Mouse (Mus musculus) embryonic facial prominence, embryonic 11.5 days (tissue): ENCODE results near the gene Auts2. TPM values are rescaled to one million over a fixed set of nuclear protein-coding genes. Genes with fewer than 3 reads are reported as not detected.

Experiments
- ATAC-seq: fragments of 200-750 bp; cut with Nextera tagmentation; replicated peaks from 2 replicates; pipeline ENCODE4 v1.8.0; 2017; ENCODE audit warnings: low read depth; ENCODE audit not compliant: insufficient number of reproducible peaks, low FRiP score, low TSS enrichment
- DNase-seq: peaks from one replicate; pipeline ENCODE4 v3.0.0-alpha.2; 2015; ENCODE audit warnings: low spot score
- H3K27ac ChIP-seq: fragments of 300-500 bp; sonication (generic); replicated peaks from 2 replicates; pipeline ENCODE4 v1.5.1; 2014; ENCODE audit warnings: mild to moderate bottlenecking, low read depth, low read length, control low read depth
- H3K27me3 ChIP-seq: fragments of 300-500 bp; sonication (generic); 2 replicates; pipeline ENCODE4 v1.6.1; 2014; ENCODE audit warnings: mild to moderate bottlenecking, low read length, moderate library complexity, mixed read lengths; ENCODE audit not compliant: control insufficient read depth, insufficient read depth
- H3K36me3 ChIP-seq: fragments of 300-500 bp; sonication (generic); replicated peaks from 2 replicates; pipeline ENCODE4 v1.6.1; 2014; ENCODE audit warnings: low read depth, mild to moderate bottlenecking, low read length, moderate library complexity, mixed read lengths; ENCODE audit not compliant: control insufficient read depth, insufficient read depth
- H3K4me1 ChIP-seq: fragments of 300-500 bp; sonication (generic); 2 replicates; pipeline ENCODE4 v1.6.1; 2014; ENCODE audit warnings: low read length, mixed read lengths; ENCODE audit not compliant: control insufficient read depth, insufficient read depth
- H3K4me2 ChIP-seq: fragments of 300-500 bp; sonication (generic); 2 replicates; pipeline ENCODE4 v1.6.1; 2014; ENCODE audit warnings: low read depth, mild to moderate bottlenecking, control low read depth, low read length, moderate library complexity
- H3K4me3 ChIP-seq: fragments of 300-500 bp; sonication (generic); 2 replicates; pipeline ENCODE4 v1.5.1; 2014; ENCODE audit warnings: low read depth, low read length, control low read depth
- H3K9ac ChIP-seq: fragments of 300-500 bp; sonication (generic); replicated peaks from 2 replicates; pipeline ENCODE4 v1.6.1; 2014; ENCODE audit warnings: mild to moderate bottlenecking, control low read depth, low read length
- H3K9me3 ChIP-seq: fragments of 300-500 bp; sonication (generic); replicated peaks from 2 replicates; pipeline ENCODE4 v1.6.1; 2016; ENCODE audit warnings: mild to moderate bottlenecking, low read length, inconsistent platforms, mixed read lengths; ENCODE audit not compliant: control insufficient read depth
- WGBS: fragments of 180-500 bp; shearing (Covaris S2); extraction: QIAGEN DNeasy Blood & Tissue Kit; methylation state at CpG from one replicate; pipeline ENCODE4 v1.1.7; 2014; 5-methylcytosine and 5-hydroxymethylcytosine counted together
- polyA plus RNA-seq: library from polyadenylated mRNA; unstranded; fragments of >200 nt; fragmentation: Nextera tagmentation; extraction: Ambion mirVana; gene quantifications from 2 replicates; pipeline ENCODE4 v1.2.1, GENCODE M21; 2014

Gene Auts2
- polyA plus RNA-seq, 1 experiment from 2014 or later, result 30.5 TPM

- no peaks in the 10 kb centered on the region for H3K9me3 ChIP-seq
- no peak overlapping the region for H3K9ac ChIP-seq
- no peak for ATAC-seq
- H3K4me2 ChIP-seq, result no peak overlapping the region
- WGBS, result 91% methylated on average over 16 of the region's 16 CpGs
- no peaks in the 10 kb centered on the region for H3K4me1 ChIP-seq
- no peak for DNase-seq
- H3K4me3 ChIP-seq, result no peak overlapping the region
- no peaks in the 10 kb centered on the region for H3K27me3 ChIP-seq
- H3K36me3 ChIP-seq, result no peaks in the 10 kb centered on the region
- H3K27ac ChIP-seq, result no peak overlapping the region
Observed at GRCm38 (mm10) chr5:132466427-132467363, 76.4 kb downstream of the Auts2 start.

DNA sequence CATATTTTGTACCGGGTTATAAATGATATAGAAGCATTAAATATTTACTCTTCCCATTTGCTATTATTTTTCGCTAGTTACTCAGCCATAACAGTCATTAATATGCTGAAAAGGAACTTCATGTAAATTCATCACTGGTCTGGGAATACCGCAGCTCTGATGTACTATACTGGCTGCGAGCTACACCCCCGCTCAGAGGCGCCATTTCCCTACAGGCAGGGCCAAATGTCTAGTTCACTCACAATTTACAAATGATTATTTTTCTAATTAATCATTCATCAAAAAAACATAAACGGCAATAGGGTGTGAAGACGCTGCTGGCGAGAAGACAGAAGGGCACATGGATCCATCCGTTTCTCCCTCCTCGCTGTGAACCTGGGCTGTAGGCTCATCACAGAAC, 80.6 kb downstream of the Auts2 start:
- H3K4me1 ChIP-seq, result no peaks in the 10 kb centered on the region
- no peak overlapping the region for H3K4me2 ChIP-seq
- no peaks in the 10 kb centered on the region for H3K9me3 ChIP-seq
- H3K36me3 ChIP-seq, result no peaks in the 10 kb centered on the region
- H3K9ac ChIP-seq, result no peak overlapping the region
- H3K27me3 ChIP-seq, result no peaks in the 10 kb centered on the region
- WGBS, result 88% methylated on average over 11 of the region's 11 CpGs
- H3K27ac ChIP-seq, result no peak overlapping the region
- no peak for ATAC-seq
- DNase-seq, result no peak
- H3K4me3 ChIP-seq, result no peak overlapping the region

- Histone ChIP-seq H3K27me3 (no peaks in the 10 kb centered on the region), H3K4me1 (no peaks in the 10 kb centered on the region), H3K4me2 (no peak overlapping the region), H3K9me3 (no peaks in the 10 kb centered on the region), H3K36me3 (no peaks in the 10 kb centered on the region), H3K27ac (no peak overlapping the region), H3K9ac (no peak overlapping the region), H3K4me3 (no peak overlapping the region)
- DNase-seq (no peak), ATAC-seq (no peak)
- WGBS, result 83% methylated on average over 7 of the region's 7 CpGs
Observed at GRCm38 (mm10) chr5:132458498-132458897, 84.6 kb downstream of the Auts2 start.

- Histone ChIP-seq H3K36me3 (no peaks in the 10 kb centered on the region), H3K9ac (no peak overlapping the region), H3K4me2 (no peak overlapping the region), H3K27me3 (no peaks in the 10 kb centered on the region), H3K9me3 (no peaks in the 10 kb centered on the region), H3K4me3 (no peak overlapping the region), H3K27ac (no peak overlapping the region), H3K4me1 (no peaks in the 10 kb centered on the region)
- no peak for DNase-seq
- WGBS, result 90% methylated on average over 2 of the region's 2 CpGs
- no peak for ATAC-seq
Observed at GRCm38 (mm10) chr5:132452381-132452780, 90.8 kb downstream of the Auts2 start.

DNA sequence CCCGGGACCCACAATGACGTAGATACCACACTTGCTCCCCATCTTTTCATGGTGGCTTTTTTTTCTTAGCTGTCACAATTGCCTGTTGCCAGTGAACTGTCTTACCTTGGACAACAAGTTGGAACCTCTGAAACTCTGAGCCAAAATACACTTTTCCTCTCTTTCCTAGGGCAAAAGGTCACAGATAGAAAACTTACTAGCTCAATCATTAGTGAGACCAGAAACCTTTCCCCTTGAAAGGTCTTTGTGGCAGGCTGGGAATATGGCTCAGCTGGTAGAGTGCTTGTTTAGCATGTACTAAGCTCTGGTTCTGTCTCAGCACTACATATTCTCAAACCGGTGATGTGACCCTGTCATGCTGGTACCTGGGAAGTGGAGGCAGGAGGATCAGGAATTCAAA, 93.1 kb downstream of the Auts2 start:
- no peak for DNase-seq
- no peaks in the 10 kb centered on the region for H3K9me3 ChIP-seq
- ATAC-seq, result no peak
- H3K4me1 ChIP-seq, result no peaks in the 10 kb centered on the region
- no peak overlapping the region for H3K4me3 ChIP-seq
- WGBS, result 93% methylated on average over 3 of the region's 3 CpGs
- no peaks in the 10 kb centered on the region for H3K36me3 ChIP-seq
- no peak overlapping the region for H3K27ac ChIP-seq
- no peak overlapping the region for H3K4me2 ChIP-seq
- H3K9ac ChIP-seq, result no peak overlapping the region
- H3K27me3 ChIP-seq, result no peaks in the 10 kb centered on the region

DNA sequence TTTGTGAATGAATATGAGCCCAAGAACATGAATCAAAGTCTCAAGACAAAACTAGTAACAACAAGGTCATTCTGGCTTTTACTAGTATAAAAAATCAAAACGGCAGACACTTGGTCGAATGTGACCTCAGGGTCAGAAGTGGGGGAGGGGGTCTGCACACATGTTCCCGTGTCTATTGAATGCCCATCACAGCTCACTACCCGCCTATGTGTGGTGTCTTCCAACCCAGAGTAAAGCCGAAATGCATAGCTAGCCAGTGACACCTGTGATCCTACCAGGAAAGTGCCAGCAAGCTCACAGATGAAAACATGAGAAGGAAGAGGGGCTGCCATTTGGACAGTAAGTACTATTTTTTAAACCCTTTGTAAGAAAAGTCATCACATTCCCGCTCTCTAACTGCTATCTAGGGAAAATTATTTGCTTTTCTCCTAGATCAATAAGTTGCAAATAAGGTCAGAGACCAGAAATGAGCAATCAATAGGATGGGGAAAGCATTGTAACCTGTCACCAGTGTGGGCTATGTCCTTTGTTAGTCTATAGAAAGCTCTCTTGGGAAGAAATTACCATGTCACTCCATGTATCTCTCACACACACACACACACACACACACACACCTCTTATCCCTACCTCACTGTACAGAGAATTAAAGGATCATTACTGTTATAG, 94.6 kb downstream of the Auts2 start:
- WGBS, result 58% methylated on average over 6 of the region's 6 CpGs
- ATAC-seq, result no peak

DNA sequence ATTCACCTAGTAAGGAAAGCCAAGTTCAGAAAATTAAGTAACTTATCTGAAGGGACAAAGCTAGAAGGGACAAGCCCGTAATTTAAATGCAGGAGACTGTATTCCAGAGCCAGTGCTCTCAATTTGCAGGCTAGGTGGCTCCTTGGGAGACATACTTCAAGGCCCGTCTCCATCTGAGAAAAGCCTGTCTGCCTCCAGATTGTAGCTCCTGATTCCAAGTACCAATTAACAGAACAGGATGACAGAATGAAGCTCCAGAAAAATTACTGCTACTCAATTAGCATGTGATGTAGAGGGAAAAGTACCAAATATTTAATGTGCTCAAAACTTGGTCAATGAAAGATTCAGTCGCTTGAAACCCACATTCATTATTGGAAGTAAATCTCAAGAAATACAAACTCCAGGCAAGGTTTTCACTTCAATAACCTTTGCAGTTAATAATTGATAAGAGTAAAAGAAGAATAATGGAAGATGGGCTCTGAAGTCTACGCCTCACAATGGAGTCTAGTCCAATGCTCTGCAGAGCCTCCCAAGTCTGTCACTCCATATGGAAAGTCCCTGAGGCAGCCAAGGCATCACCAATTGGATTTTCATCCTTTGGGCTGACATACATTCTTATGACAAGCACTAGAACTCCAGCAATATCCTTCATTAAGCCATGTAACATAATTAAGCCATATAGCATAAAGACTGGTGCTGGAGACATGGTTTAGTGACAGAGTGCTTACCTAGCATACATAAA, 97.8 kb downstream of the Auts2 start:
- H3K9me3 ChIP-seq, result no peaks in the 10 kb centered on the region
- H3K36me3 ChIP-seq, result no peaks in the 10 kb centered on the region
- no peak overlapping the region for H3K4me3 ChIP-seq
- H3K4me1 ChIP-seq, result no peaks in the 10 kb centered on the region
- no peak overlapping the region for H3K27ac ChIP-seq
- DNase-seq (no peak), ATAC-seq (no peak)
- H3K9ac ChIP-seq, result no peak overlapping the region
- WGBS, result 89% methylated on average over 4 of the region's 4 CpGs
- H3K4me2 ChIP-seq, result no peak overlapping the region
- no peaks in the 10 kb centered on the region for H3K27me3 ChIP-seq

More for the DNA sequence above, 94.6 kb downstream of the Auts2 start:
- Histone ChIP-seq H3K4me1 (no peaks in the 10 kb centered on the region), H3K27me3 (no peaks in the 10 kb centered on the region), H3K4me2 (no peak overlapping the region), H3K9me3 (no peaks in the 10 kb centered on the region), H3K27ac (no peak overlapping the region), H3K4me3 (no peak overlapping the region), H3K9ac (no peak overlapping the region), H3K36me3 (no peaks in the 10 kb centered on the region)
- DNase-seq, result no peak
